Mouse (Mus musculus) cerebellum, postnatal 25 days (tissue): ENCODE data around the gene Bcan.

Experiments
- DNase-seq, 2 experiments: peaks; one replicate each; pipeline ENCODE4 v3.0.0; 2021; ENCODE audit warnings: mixed read lengths in 2 of 2

Bcan gene

DNA sequence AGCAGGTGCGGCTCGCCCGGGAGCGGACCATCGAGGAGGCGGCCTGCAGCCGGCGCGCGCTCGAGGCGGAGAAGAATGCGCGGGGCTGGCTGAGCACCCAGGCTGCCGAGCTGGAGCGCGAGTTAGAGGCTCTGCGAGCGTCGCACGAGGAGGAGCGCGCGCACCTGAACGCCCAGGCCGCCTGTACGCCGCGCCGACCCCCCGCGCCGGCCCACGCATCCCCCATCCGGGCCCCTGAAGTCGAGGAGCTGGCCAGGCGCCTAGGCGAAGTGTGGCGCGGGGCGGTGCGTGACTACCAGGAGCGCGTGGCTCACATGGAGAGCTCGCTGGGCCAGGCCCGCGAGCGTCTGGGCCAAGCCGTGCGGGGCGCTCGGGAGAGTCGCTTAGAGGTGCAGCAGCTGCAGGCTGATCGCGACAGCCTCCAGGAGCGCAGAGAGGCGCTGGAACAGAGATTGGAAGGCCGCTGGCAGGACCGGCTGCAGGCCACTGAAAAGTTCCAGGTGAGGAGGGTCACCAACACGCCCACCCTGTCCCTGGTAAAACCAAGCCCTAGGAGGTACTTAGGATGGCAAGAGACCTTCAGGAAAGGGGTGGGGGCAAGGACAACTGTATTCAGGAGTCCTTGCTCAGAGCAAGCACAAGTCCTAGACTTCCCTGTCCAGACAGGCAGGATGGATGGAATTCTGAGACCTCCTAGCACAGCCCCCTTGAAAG is 28.4 kb downstream of the Bcan start:
- no peak for DNase-seq

DNA sequence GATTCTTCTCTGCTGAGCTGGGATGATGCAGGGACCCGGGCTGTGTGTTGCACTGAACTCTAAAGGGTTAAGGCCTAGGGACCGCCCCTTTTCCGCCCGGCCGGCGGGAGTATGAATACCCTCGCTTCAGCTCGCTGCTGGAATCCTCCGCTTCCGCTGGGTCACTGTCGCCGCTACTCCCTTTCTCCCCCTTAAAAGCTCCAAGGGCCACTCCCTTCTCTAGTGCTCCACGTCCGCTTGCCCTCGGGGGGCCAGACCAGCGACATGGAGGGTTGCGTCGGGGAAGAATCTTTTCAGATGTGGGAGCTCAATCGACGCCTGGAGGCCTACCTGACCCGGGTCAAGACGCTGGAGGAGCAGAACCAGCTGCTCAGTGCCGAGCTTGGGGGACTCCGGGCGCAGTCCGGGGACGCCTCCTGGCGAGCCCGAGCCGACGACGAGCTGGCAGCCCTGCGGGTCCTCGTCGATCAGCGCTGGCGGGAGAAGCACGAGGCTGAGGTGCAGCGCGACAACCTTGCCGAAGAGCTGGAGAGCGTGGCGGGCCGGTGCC is 29.0 kb downstream of the Bcan start, which contains the start of gene Nes:
Gene Nes, plus strand, starts transcription at position 140 of the 550 bp plus-strand sequence.
- DNase-seq: no peak

DNA sequence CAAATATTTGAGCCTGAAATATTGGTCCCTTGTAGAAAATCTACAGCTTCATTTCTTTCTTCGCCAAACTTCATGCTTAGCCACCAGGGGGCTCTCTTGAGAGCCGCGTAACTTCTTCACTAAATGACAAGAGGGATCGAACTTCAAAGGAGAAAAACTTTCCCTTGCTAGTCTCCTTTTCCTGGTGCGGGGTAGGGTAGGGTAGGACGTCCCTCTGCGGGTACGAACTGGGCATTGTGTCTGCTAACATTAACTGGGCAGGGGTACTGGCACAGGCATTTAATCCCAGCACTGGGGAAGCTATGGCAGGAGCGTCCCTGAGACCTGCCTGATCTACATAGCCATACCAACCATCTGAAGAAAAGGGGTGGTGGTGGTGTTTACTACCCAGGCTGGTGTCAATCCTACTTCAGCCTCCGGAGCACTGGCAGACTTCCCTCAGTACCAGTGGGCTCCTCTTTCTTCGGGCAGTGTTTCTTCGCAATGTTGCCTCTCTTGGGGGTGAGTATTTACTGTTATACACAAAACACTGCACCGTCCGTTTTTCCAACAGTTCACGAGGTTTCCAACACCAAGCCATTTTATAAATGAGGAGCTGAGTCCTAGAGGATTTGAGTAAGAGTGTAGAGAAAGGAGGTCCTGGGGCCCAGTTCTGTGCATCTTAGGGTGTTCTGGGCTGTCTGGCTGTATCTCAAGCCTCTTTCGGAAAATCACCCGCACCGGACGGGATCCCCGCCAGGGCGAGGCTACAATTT is 29.7 kb downstream of the Bcan start:
- peak; percentile 45 to 66 for DNase-seq

DNA sequence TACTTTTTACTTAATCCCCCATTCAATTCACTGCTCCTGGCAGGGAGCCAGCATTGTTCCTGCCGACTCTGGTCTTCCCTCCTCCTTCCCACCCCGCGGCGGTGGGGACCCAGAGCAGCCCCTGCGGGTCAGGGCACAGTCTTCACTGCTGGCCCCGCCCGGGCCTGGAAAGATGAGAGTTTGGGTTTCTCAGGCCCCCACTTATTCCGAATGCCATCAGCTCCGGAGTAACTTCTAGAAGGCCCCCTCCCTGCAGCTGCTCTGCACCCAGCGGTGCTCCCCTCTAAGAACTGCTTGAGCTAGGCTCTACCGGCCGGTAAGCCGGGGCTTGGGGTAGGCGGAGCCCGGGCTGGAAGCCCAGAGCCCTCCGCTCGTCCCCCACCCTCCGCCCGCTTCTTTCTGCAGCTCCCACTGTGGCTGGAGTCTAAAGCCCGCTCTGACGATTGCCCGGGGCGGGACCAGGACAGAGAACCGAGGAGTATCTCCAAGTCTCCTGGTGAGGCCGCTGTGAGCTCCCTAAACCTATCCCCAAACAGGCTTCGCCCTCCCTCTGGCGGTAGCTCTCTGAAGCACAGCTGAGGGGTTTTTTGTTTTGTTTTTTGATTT is 39.3 kb downstream of the Bcan start:
- DNase-seq: peak; percentile 74 to 81

DNA sequence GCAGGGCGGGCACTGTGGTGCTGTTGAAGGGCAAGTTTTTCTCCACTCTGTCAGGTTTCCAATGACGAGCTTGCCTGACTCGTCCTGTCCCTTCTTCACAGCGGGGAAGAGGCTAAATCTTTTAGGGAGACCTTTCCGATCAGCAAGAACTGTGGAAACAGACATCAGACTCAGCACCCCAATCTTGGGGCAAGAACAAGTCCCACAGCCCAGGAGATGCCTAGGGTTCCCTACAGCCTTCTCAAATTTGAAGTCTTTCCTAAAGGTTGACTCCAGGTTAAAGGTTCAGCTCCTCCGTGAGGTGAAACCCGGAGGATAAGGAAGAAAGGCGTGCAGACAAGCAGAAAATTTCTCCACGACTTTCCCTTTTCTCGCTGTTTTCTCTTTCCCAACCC is 39.8 kb downstream of the Bcan start:
- no peak for DNase-seq

DNA sequence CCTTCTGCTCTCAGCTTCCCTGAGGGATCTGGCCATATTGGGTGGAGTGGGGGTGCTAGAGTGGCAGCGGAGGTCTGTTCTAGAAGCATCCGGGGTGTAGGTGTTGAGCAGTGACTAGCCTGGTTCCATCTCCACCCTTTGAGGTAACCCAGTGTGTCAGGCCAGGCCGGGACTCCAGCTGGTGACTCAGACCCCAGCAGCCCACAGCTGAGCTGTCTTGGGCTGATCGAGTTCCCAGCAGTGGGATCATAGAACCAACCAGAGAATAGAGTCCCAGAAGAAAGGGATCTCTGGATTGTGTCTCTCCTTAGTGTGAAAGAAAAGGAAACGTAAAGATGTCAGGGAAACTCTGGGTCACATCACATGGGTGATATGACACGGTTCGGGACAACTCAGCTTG is 40.7 kb downstream of the Bcan start:
- no peak for DNase-seq

DNA sequence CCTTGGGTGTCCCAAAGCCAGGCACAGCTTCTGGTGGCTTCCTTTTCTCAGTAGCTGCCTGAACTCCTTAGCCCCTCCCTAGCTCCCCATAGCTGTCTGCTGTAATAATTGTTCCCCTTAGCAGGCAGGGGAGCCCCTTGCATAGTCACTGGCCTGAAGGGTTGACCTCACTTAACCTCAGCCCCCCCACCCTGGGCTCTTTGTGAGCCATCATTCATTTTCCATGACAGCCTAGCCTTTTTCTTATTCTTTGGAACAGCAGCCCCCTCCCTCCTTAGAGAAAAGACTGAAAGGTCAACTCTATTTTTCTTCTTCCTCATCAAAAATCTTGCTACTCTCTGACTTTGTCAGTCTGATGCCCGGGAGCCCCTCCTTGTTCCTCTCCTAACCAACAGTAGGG is 41.1 kb downstream of the Bcan start:
- no peak for DNase-seq

DNA sequence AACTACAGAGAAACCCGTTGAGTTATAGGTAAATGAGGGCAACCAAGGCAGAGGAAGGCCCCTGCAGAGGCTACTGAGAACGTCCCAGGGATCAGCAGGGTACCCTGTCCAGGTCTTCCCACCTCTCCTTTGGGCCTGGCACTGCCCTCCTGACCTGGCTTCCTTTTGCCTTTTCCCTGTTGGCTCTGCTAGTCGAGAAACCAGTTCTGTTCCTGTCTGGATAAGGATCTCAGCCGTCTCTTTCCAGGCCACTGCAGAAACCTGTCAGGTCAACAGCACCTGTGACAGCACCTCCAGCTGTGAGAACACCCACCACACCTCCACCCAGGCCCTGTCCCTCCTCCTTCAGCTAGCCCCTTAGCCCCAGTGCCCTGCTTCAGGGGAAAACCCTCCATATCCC is 41.6 kb downstream of the Bcan start:
- no peak for DNase-seq

DNA sequence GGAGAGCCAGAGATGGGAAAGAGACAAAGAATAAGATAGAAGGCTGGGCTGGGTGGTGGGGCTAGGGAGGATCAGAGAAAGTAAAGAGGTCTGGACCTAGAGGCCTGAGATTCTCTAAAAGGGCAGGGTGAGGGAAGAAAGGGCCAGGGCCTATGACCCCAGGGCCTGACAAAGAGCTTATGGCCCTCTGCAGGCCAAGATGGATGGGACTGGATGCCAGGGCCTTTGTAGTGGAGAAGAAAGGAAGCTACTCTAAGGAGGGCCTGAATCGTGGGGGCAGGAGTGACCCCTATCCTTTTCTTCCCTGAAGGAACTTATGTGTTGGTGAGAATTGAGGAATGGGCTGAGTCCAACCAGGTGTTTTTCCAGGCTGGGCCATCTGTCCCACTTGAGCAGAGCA is 42.0 kb downstream of the Bcan start:
- DNase-seq: no peak

DNA sequence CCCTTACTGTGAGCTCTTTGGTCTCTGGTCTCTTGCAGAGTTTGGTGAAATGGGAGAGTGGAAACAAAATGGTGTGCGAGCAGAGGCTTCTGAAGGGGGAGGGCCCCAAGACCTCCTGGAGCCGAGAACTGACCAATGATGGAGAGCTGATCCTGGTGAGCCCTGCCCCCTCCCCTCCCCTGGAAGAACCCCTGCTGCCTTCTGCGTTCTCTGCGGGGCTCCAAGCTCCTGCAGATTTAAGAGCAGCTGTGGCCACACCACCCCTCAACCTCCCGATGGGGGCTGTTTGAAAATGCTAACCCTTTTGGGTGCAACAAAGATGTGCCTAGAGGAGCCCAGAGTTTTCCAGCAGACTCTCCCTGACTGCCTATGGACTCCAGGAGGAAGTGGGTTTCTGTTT is 47.6 kb downstream of the Bcan start:
- no peak for DNase-seq

DNA sequence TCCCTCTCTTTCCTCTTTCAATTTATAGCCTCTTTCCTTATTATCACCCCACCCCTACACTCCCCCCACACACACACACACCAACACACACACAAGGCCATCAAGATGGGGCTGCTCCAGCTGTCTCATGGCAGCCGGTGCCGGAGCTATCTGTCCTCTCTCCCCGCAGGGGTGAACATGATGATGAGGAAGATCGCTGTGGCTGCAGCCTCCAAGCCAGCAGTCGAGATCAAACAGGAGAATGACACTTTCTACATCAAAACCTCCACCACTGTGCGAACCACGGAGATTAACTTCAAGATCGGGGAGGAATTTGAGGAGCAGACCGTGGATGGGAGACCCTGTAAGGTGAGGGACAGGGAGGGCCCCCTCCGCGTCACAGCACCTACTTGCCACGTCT is 48.1 kb downstream of the Bcan start:
- DNase-seq: no peak

DNA sequence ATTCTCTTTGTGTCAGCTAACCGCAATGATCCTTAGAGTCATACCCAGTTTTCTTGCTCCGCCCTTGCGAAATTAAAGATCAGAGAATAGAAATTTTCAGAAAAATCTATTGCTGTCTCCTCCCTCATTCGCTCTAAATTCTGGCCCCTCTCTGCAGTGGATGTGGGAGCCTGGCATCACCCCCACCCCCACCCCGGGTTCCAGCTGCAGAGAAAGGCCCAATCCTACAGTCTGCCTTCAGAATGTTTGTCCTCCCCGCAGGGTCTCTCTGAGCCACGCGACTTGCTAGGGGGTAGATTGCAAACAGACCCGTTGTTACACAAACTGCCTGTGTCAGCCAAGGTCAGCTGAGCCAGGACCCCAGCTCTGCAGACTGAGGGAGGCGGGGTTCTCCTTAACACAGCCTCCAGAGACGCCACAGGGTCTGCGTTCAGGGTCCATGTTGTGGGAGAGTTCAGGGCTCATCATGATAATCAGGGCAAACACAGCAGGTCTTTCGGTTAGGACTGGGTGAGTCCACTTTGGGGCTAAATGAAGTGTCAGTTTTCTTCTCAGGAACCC is 50.0 kb downstream of the Bcan start:
- no peak for DNase-seq

DNA sequence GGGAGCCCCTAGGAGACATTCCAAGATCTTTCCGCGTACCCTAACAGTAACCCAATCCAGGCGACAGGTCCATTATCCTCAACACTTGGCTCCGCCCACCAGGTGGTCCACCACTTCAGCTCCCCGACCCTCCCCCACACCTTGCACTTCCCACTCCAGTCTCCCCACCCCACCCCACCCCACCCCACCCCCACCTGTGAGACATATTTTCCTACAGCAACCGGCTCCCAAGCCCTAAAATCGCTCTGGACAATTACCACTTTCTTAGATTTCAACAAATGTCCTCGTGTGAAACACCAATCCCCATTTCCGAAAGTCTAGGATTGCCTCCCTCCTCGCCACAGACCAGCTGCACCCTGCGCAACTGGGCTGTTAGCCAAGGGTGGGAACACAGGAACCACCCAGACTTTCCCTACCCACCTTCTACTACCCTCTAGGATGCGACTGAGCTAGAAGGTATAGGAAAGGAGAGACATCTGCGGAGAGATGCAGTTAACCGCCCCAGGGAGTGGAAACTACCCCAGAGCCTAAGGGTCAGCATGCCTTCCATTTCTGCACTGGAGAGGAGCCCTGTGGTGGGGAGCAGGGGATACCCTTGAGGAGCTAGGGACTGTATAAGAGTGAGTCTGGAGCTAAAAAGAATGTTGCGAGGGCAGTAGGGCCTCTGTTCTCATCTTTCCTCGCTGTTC is 50.6 kb downstream of the Bcan start:
- no peak for DNase-seq

DNA sequence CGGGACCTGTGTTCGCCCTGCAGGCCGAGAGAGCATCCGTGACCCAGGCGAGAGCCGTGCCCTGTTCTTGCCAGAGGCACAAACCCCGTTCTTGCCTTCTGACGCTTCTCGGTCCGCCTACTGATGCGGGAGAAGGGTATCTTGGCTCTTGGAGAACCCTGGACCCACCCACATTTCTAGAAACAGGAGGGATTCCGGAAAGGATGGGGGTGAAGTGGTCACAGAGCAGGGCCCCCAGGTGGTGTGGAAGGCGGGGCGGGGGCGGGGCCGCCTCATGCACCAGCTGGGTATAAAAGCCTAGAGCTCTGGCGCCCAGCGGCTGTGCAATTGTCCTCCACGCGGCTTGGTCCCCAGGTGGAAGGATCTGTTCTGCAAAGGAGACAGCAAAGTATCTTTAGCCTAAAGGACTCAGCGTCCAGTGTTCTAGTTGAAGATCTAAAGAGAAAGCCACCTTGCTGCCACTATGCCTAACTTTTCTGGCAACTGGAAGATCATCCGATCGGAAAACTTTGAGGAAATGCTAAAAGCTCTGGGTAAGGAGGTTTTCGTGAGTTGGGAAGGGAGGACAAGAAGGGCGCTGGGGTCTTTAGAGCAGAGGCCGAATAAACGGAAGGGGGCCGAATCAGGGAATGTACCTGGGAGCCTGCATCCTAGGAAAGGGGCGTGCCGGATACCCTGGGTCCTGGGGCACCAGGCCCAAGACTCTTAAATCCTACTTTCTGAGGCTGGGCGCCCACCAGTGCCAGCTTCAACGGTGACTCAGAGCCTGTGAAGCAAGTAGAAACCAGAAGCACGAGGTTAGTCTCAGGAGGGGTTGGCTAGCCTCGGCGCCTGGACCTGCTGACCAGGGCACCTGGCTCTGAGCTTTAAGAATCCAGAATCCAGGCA is 51.4 kb downstream of the Bcan start, which contains the start of gene Crabp2:
Gene Crabp2, plus strand, starts transcription at position 289 of the 888 bp plus-strand sequence.
- no peak for DNase-seq

DNA sequence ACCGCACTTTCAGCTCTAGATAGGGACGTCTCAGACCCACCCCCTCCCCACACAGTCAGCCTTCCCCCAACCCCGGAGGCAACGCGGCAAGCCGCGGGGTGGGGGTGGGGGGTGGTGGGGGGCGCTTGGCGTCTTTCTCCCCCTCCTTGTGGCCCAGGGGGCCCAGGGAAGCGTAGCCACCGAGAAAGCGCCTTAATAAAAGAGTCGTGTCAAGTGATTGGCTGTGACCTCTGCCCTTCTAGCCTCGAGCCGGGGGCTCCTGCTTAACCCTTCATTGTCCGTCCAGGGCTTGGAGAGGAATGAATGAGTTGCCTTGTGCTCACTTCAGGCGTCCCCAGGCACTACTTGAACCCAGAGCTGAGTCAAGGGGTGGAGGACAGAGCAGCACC is 52.2 kb downstream of the Bcan start:
- DNase-seq: no peak

DNA sequence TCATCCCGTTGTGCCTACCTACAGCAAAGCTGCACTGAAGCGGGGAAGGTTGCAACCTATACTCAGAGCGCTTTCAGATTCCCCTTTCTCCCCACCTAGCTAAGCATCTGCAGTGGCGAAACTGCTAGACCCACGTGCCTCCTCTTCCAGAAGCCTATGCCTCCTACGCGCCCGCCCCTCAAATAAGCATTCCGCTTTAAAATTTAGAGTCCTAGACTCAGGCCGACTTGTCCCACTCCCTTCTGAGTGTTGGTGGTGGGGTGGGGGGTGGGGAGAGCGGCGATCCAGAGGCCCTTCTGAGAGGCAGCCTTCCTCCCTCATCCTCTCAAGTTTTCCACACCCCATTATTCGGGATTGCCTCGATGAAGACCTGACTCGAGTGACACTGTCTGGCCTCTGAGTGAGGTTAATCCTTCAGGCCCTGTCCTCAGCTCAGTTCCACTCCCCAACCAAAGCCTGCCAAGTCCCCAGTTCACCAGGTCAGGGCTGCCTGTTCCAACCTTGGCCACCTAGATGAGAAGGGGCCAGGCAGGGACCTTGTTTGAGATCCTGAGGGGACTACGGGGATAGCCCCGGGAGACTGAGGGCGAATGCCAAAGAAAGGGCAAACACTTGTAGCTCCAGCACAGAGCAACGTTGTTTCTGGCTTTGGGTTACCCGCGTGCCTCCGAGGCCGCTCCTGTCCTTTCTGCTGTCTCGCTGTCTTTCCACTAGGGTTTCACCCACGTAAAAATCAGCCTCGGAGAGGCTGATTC is 52.8 kb downstream of the Bcan start:
- DNase-seq: no peak

DNA sequence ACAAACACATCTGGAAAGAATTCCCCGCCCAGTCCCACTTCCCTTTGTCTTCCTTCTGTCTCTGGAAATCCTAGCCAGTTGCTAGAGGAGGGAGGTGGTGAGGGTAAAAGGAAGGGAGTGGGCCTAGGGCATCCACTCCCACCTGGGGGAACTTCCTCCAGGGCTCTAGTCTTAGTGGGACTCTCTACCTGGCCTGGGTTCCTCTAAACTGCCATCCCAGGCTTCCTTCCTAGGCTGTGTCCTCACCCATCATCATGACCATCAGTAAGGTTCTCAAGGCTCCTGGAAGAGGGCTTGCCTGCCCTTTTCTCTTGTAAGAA is 53.5 kb downstream of the Bcan start:
- no peak for DNase-seq

DNA sequence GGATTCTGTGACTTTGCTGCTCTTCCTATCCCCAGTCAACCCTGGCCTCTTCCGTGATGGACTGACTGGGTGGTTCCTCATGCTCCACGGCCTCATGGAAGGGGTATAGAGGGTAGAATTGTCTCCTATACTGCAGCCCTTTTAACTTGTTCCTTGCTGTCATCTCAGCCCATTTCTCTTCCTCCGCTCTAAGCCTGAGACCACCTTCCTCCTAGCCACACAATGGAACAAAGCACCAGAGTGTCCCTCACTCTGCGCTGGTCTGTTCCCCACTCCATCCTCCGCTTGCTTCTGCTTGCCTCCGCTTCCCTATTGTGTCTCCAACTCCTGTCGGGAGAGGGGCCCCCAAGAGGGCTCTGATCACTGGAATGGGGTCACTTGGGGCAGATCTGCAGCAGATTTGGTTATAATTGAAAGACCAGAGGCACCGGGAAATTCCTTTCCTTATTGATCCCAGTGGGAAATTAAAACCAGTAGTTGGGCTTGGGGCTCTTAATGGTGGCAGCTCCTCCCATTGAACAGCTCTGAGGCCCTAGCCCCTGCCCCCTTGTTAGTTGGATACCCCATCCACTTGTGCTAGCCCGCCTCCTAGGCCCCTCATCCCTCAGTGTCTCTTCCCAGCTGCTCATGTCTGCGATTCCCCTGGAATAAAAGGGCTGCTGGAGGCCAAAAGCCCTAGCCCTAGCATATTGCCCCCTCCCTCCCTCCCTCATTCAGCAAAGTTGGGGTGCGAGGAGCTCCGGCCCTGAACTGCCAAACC is 54.1 kb downstream of the Bcan start:
- DNase-seq: no peak

DNA sequence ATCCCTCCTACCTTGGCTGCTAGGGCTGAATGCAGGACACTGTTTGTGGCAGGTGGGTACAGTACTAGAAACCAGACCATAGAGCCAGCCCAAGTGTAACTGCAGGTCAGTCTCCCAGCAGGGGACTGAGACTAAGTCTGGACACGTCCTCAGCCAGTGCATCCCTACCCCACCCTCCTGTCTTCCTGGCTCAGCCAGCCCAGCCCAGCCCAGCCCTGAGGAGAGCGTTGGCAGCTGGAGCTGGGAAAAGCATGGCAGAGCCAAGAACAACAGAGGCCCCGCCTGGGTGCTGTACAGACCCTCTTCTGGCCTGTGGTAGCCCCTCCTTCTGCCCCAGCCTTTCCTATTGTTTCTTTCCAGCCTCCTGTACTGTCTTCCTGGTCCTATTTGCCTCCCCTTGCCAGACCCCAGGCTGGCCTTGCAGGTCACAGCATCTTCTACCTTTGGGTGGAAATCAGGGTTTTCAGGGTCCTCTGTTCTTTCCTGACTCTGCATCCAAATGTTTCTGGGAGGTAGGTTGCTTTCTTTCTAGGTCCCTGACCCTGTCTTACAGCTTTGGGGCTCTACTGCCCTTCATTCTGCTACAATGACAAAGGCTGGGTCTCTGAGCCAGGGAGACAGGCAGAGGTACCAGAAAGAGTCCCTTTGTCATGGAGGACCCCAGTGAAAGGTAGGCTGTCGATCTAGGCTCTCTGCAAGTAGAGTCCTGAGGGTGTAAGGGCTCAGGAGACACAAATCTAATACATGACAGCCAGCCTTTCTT is 55.0 kb downstream of the Bcan start:
- no peak for DNase-seq

DNA sequence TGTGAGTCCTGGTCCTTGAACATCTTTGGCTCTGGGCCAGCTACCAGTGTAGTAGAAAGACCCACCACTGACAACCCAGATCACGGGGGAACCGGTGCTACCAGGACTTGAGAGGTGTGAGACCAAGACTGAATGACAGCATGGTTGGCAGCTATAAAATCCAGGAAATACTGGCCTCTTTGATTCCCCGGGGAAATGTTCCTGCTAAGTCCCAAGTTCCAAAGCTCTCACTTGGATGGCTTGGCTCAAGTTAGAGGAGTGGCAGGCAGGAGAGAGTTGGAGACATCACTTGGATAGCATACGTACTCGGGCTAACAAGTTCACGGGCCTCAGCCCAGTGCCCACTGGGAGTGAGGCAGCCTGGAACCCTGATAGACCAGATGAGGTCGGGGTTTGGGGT is 56.4 kb downstream of the Bcan start:
- DNase-seq: no peak
